Mouse (Mus musculus): ENCODE measurements around the gene Ptn. TPM values are rescaled to one million over a fixed set of nuclear protein-coding genes. Genes with fewer than 3 reads are reported as not detected.

Ptn gene
- polyA plus RNA-seq, 1 experiment from 2014 or later = 596 TPM

GRCm38 (mm10) chr6:36830371-36830925 is 20.4 kb upstream of the Ptn start:
- Histone ChIP-seq H3K27ac (replicated peaks; ENCODE audit: low read depth, low read length) (no peak overlapping the region), H3K4me1 (ENCODE audit: control insufficient read depth, insufficient read depth, low read length) (no peaks in the 10 kb centered on the region), H3K27me3 (ENCODE audit: control insufficient read depth, insufficient read depth, low read length) (no peaks in the 10 kb centered on the region), H3K4me2 (ENCODE audit: low read depth, low read length) (no peak overlapping the region), H3K4me3 (ENCODE audit: low read depth, low read length) (no peak overlapping the region), H3K9me3 (replicated peaks; ENCODE audit: control insufficient read depth, low read length) (no peaks in the 10 kb centered on the region), H3K36me3 (replicated peaks; ENCODE audit: control insufficient read depth, insufficient read depth, low read depth, low read length) (no peaks in the 10 kb centered on the region), H3K9ac (replicated peaks; ENCODE audit: low read length) (no peak overlapping the region)
- ATAC-seq (replicated peaks; ENCODE audit: insufficient number of reproducible peaks, low FRiP score, low TSS enrichment, low read depth) (no peak), DNase-seq (ENCODE audit: low spot score) (no peak)
- WGBS = 85% methylated on average over 9 of the region's 9 CpGs

DNA sequence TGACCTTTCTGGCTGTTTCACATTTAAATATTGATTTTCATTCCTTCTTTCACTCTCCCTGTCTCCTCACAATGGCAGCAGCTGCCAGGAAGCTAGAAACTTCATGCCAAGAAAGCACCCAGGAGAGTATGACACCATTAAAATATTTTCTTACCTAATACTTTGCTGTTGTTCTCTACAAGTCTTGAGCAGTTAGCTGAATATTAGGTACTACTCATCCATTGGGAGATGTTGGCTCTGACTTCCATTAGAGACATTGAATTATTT is 9.7 kb upstream of the Ptn start:
- Histone ChIP-seq H3K4me1 (ENCODE audit: control insufficient read depth, insufficient read depth, low read length) (no peaks in the 10 kb centered on the region), H3K27ac (replicated peaks; ENCODE audit: low read depth, low read length) (no peak overlapping the region; the same call in 1 of the 2 replicates), H3K4me2 (ENCODE audit: low read depth, low read length) (no peak overlapping the region), H3K4me3 (ENCODE audit: low read depth, low read length) (no peak overlapping the region), H3K27me3 (ENCODE audit: control insufficient read depth, insufficient read depth, low read length) (no peaks in the 10 kb centered on the region), H3K9me3 (replicated peaks; ENCODE audit: control insufficient read depth, low read length) (no peaks in the 10 kb centered on the region), H3K9ac (replicated peaks; ENCODE audit: low read length) (no peak overlapping the region), H3K36me3 (replicated peaks; ENCODE audit: control insufficient read depth, insufficient read depth, low read depth, low read length) (no peaks in the 10 kb centered on the region)
- ATAC-seq (replicated peaks; ENCODE audit: insufficient number of reproducible peaks, low FRiP score, low TSS enrichment, low read depth) (no peak; the same call in 1 of the 2 replicates), DNase-seq (ENCODE audit: low spot score) (no peak)

- no peaks in the 10 kb centered on the region for H3K27me3 ChIP-seq (ENCODE audit: control insufficient read depth, insufficient read depth, low read length)
- peak; percentile 79 for ATAC-seq (replicated peaks; ENCODE audit: insufficient number of reproducible peaks, low FRiP score, low TSS enrichment, low read depth)
- DNase-seq (ENCODE audit: low spot score) = peak; percentile 48
- no peak overlapping the region for H3K4me3 ChIP-seq (ENCODE audit: low read depth, low read length)
- H3K4me2 ChIP-seq (ENCODE audit: low read depth, low read length) = no peak overlapping the region
- H3K36me3 ChIP-seq (replicated peaks; ENCODE audit: control insufficient read depth, insufficient read depth, low read depth, low read length) = no peaks in the 10 kb centered on the region
- H3K4me1 ChIP-seq (ENCODE audit: control insufficient read depth, insufficient read depth, low read length) = no peaks in the 10 kb centered on the region
- 57% methylated on average over 8 of the region's 8 CpGs for WGBS
- no peak overlapping the region for H3K9ac ChIP-seq (replicated peaks; ENCODE audit: low read length)
- peak overlapping the region; percentile 47 for H3K27ac ChIP-seq (replicated peaks; ENCODE audit: low read depth, low read length)
- H3K9me3 ChIP-seq (replicated peaks; ENCODE audit: control insufficient read depth, low read length) = no peaks in the 10 kb centered on the region
Observed at GRCm38 (mm10) chr6:36819019-36819783, 9.2 kb upstream of the Ptn start.

DNA sequence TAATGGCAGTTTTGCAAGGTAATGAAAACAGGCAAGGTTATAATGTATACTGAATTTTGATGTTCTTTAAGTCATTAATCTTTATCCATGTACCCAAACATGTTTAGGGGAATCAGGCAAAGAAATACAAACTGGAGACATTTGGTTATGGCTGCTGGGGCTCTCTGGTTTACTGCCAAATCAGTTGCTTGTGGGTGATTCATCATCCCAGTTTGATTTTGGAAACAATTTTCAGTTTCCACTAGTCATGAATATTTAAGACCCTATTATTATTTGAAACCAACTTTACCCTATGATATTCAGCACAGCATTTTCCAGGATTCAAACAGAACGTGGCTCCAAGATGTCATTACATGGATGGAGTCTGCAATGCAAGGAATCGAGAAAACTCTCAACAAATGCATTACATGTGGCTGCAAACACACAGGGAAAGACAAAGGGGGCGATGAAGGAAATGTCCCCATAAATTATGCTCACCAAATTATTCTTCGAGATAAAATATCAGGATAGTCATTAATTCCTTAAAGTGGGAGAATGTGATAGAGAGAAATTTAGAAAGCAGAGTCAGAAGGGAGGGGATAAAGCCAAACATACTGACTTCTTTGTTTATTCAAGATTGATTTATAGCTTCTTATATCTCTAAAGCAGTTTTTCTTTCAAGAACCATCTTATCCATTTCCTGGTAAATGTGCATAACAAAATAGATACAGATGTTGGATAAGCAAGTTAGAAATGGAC is 8.4 kb upstream of the Ptn start:
- Histone ChIP-seq H3K27me3 (ENCODE audit: control insufficient read depth, insufficient read depth, low read length) (no peaks in the 10 kb centered on the region), H3K27ac (replicated peaks; ENCODE audit: low read depth, low read length) (0 out of 2 replicates have a peak overlapping the region, but pooled peaks have one; percentile 47), H3K36me3 (replicated peaks; ENCODE audit: control insufficient read depth, insufficient read depth, low read depth, low read length) (no peaks in the 10 kb centered on the region), H3K4me1 (ENCODE audit: control insufficient read depth, insufficient read depth, low read length) (no peaks in the 10 kb centered on the region), H3K4me2 (ENCODE audit: low read depth, low read length) (no peak overlapping the region), H3K9me3 (replicated peaks; ENCODE audit: control insufficient read depth, low read length) (no peaks in the 10 kb centered on the region), H3K4me3 (ENCODE audit: low read depth, low read length) (no peak overlapping the region), H3K9ac (replicated peaks; ENCODE audit: low read length) (no peak overlapping the region)
- 83% methylated on average over 4 of the region's 4 CpGs for WGBS
- ATAC-seq (replicated peaks; ENCODE audit: insufficient number of reproducible peaks, low FRiP score, low TSS enrichment, low read depth) (no peak), DNase-seq (ENCODE audit: low spot score) (no peak)

DNA sequence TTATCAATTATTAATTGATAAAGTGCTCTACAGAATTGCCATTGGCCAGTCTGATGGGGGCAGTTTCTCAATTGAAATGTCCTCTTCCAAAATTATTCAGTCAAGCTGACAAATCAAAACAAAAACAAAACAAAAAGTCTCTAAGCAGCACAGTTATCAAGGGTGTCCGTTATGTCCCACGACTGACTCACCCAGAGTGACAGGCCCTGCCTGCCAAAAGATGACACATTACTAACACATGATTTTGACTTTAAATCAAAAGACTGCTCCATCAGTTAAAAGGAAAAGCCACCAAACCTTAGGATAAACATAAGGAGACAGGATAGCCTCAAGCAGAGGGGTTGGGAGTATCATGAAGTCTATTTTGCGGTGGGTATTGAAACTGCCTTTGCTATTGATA is 6.6 kb upstream of the Ptn start:
- DNase-seq (ENCODE audit: low spot score) = no peak
- Histone ChIP-seq H3K4me2 (ENCODE audit: low read depth, low read length) (no peak overlapping the region), H3K4me3 (ENCODE audit: low read depth, low read length) (no peak overlapping the region), H3K4me1 (ENCODE audit: control insufficient read depth, insufficient read depth, low read length) (no peaks in the 10 kb centered on the region), H3K9me3 (replicated peaks; ENCODE audit: control insufficient read depth, low read length) (no peaks in the 10 kb centered on the region), H3K27ac (replicated peaks; ENCODE audit: low read depth, low read length) (no peak overlapping the region), H3K36me3 (replicated peaks; ENCODE audit: control insufficient read depth, insufficient read depth, low read depth, low read length) (no peaks in the 10 kb centered on the region), H3K9ac (replicated peaks; ENCODE audit: low read length) (no peak overlapping the region), H3K27me3 (ENCODE audit: control insufficient read depth, insufficient read depth, low read length) (no peaks in the 10 kb centered on the region)
- WGBS = 92% methylated on average over 3 of the region's 3 CpGs
- no peak for ATAC-seq (replicated peaks; ENCODE audit: insufficient number of reproducible peaks, low FRiP score, low TSS enrichment, low read depth)

DNA sequence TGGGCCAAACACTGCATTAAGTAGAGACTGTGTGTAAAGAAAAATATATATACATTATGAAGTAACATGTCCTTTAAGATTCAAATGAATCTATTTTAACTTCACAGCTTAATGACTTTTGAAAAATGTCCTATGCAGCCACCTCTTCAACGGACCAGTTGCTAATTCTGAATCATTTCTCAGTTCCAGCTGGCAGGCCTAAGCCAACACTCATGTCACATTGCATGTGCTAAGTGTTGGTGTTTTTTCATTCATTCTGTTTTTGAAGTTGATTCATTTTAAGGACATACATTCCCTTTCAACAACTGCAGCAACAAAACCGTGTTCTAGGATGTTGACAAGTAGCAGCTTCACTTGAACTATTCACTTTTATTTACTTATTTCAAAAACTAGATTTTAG is 6.0 kb upstream of the Ptn start:
- Histone ChIP-seq H3K4me3 (ENCODE audit: low read depth, low read length) (no peak overlapping the region), H3K36me3 (replicated peaks; ENCODE audit: control insufficient read depth, insufficient read depth, low read depth, low read length) (no peaks in the 10 kb centered on the region), H3K9me3 (replicated peaks; ENCODE audit: control insufficient read depth, low read length) (no peaks in the 10 kb centered on the region), H3K27me3 (ENCODE audit: control insufficient read depth, insufficient read depth, low read length) (no peaks in the 10 kb centered on the region), H3K9ac (replicated peaks; ENCODE audit: low read length) (no peak overlapping the region), H3K4me1 (ENCODE audit: control insufficient read depth, insufficient read depth, low read length) (no peaks in the 10 kb centered on the region), H3K4me2 (ENCODE audit: low read depth, low read length) (no peak overlapping the region), H3K27ac (replicated peaks; ENCODE audit: low read depth, low read length) (no peak overlapping the region)
- ATAC-seq (replicated peaks; ENCODE audit: insufficient number of reproducible peaks, low FRiP score, low TSS enrichment, low read depth) (no peak), DNase-seq (ENCODE audit: low spot score) (no peak)
- 78% methylated on average over 2 of the region's 2 CpGs for WGBS

DNA sequence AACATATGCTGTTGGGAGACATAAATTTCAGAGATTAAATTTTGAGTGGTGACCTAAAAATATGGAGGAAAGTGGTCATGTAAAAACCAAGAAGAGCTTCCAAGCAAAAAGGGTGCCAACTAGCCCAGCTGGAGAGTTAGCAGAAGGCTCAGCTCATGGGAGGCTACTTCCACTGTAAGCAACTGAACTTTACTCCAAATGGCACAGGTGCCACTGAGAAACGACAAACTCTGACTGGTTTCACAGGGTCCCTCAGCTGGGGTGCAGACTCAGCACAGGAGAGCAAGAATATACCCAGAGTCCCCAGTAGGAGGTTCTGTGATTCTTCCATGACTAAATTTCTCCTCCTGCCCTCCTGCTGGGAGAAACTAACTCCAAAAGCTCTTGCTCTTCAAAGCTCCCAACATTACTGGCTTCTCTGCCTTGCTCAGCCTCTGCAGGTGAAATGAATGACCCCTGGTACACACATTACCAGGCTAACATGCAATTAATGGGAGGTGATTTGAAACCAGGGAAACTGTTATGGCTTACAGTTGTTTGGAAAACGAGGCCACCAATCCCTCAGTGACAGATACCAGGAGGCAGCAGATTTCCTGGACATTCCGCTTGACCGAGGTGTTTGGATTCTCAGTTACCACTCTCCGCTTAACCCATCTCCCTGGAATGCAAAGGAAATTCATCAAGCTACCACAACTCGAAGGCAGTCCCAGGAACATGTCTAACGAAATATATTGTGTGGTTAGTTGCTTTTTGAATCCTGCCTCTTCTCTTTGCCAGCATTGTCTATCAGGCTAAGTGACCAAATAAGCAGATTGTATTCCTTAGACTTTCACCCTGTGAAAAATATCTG is 2.9 kb upstream of the Ptn start:
- DNase-seq (ENCODE audit: low spot score) = no peak
- Histone ChIP-seq H3K4me1 (ENCODE audit: control insufficient read depth, insufficient read depth, low read length) (no peaks in the 10 kb centered on the region), H3K36me3 (replicated peaks; ENCODE audit: control insufficient read depth, insufficient read depth, low read depth, low read length) (no peaks in the 10 kb centered on the region), H3K27me3 (ENCODE audit: control insufficient read depth, insufficient read depth, low read length) (no peaks in the 10 kb centered on the region), H3K27ac (replicated peaks; ENCODE audit: low read depth, low read length) (no peak overlapping the region), H3K9ac (replicated peaks; ENCODE audit: low read length) (no peak overlapping the region), H3K4me3 (ENCODE audit: low read depth, low read length) (no peak overlapping the region), H3K9me3 (replicated peaks; ENCODE audit: control insufficient read depth, low read length) (no peaks in the 10 kb centered on the region), H3K4me2 (ENCODE audit: low read depth, low read length) (no peak overlapping the region)
- no peak for ATAC-seq (replicated peaks; ENCODE audit: insufficient number of reproducible peaks, low FRiP score, low TSS enrichment, low read depth)
- 62% methylated on average over 7 of the region's 7 CpGs for WGBS
